Mouse (Mus musculus) heart, embryonic 15.5 days (tissue): ENCODE results near the gene Commd7. TPM values are rescaled to one million over a fixed set of nuclear protein-coding genes. Genes with fewer than 3 reads are reported as not detected.
"Not testable (repeated sequence)": the region's sequence is repeated elsewhere in the genome, so short reads cannot be mapped to it uniquely, and the experiment has no call there.

Experiments
- ATAC-seq: fragments of 200-750 bp; cut with Nextera tagmentation; replicated peaks from 2 replicates; pipeline ENCODE4 v1.8.0; 2017; ENCODE audit warnings: low read depth, moderate TSS enrichment; ENCODE audit not compliant: insufficient number of reproducible peaks, insufficient read depth, low FRiP score
- H3K27ac ChIP-seq: fragments of 300-500 bp; sonication (generic); 2 replicates; pipeline ENCODE4 v1.5.1; 2015; ENCODE audit warnings: mild to moderate bottlenecking, inconsistent platforms
- H3K27me3 ChIP-seq: fragments of 300-500 bp; sonication (generic); 2 replicates; pipeline ENCODE4 v1.6.1; 2015; ENCODE audit warnings: inconsistent platforms
- H3K36me3 ChIP-seq: fragments of 300-500 bp; sonication (generic); 2 replicates; pipeline ENCODE4 v1.6.1; 2015; ENCODE audit warnings: mild to moderate bottlenecking, inconsistent platforms
- H3K4me1 ChIP-seq: fragments of 300-500 bp; sonication (generic); replicated peaks from 2 replicates; pipeline ENCODE4 v1.6.1; 2015; ENCODE audit warnings: inconsistent platforms
- H3K4me2 ChIP-seq: fragments of 300-500 bp; sonication (generic); 2 replicates; pipeline ENCODE4 v1.6.1; 2015; ENCODE audit warnings: inconsistent platforms, mild to moderate bottlenecking, moderate library complexity
- H3K4me3 ChIP-seq: fragments of 300-500 bp; sonication (generic); 2 replicates; pipeline ENCODE4 v1.5.1; 2015; ENCODE audit warnings: mild to moderate bottlenecking, inconsistent platforms
- H3K9ac ChIP-seq: fragments of 300-500 bp; sonication (generic); 2 replicates; pipeline ENCODE4 v1.6.1; 2015; ENCODE audit warnings: mild to moderate bottlenecking, inconsistent platforms
- H3K9me3 ChIP-seq: fragments of 300-500 bp; sonication (generic); replicated peaks from 2 replicates; pipeline ENCODE4 v1.6.1; 2016; ENCODE audit warnings: inconsistent platforms
- WGBS: fragments of 180-500 bp; shearing (Covaris S2); methylation state at CpG from one replicate; pipeline ENCODE4 v1.1.7; 2015; ENCODE audit warnings: mixed read lengths; 5-methylcytosine and 5-hydroxymethylcytosine counted together
- polyA plus RNA-seq: library from polyadenylated mRNA; unstranded; fragments of >200 nt; fragmentation: Nextera tagmentation; extraction: Ambion mirVana; gene quantifications from 2 replicates; pipeline ENCODE4 v1.2.1, GENCODE M21; 2015

The Commd7 gene
- 52.4 and 57.0 TPM in 2 replicates for polyA plus RNA-seq

GRCm38 (mm10) chr2:153631976-153632870 is at the start of gene Commd7:
Gene Commd7 (minus strand): TSS chr2:153632781.
- peak within 1 kb of the TSS; percentile 94 for H3K9ac ChIP-seq
- no peaks in the 10 kb centered on the region for H3K27me3 ChIP-seq
- 3% methylated on average over 53 of the region's 53 CpGs for WGBS
- peak within 1 kb of the TSS; percentile 88 for H3K4me3 ChIP-seq
- peak within 1 kb of the TSS; percentile 93 for H3K27ac ChIP-seq
- no peaks in the 10 kb centered on the region for H3K9me3 ChIP-seq
- peaks cover 13% of the 10 kb centered on the region for H3K4me1 ChIP-seq
- ATAC-seq, result peak; percentile 84
- H3K36me3 ChIP-seq, result peaks cover 17% of the 10 kb centered on the region
- H3K4me2 ChIP-seq, result peak within 1 kb of the TSS; percentile 68

GRCm38 (mm10) chr2:153679959-153680358 is 47.4 kb upstream of the Commd7 start:
- no peak overlapping the region for H3K4me2 ChIP-seq
- no peak overlapping the region for H3K9ac ChIP-seq
- no peaks in the 10 kb centered on the region for H3K27me3 ChIP-seq
- H3K4me3 ChIP-seq, result no peak overlapping the region
- H3K36me3 ChIP-seq, result 0 out of 2 replicates have a peak, but pooled peaks cover 5% of the 10 kb centered on the region
- H3K9me3 ChIP-seq, result no peaks in the 10 kb centered on the region
- WGBS, result 98% methylated on average over 1 of the region's 1 CpGs
- no peak for ATAC-seq
- no peak overlapping the region for H3K27ac ChIP-seq
- H3K4me1 ChIP-seq, result no peaks in the 10 kb centered on the region

GRCm38 (mm10) chr2:153677550-153677949 is 45.0 kb upstream of the Commd7 start:
- H3K9me3 ChIP-seq, result no peaks in the 10 kb centered on the region
- no peak overlapping the region for H3K9ac ChIP-seq
- 81% methylated on average over 7 of the region's 7 CpGs for WGBS
- no peak for ATAC-seq
- H3K4me1 ChIP-seq, result no peaks in the 10 kb centered on the region
- H3K27me3 ChIP-seq, result no peaks in the 10 kb centered on the region
- no peak overlapping the region for H3K27ac ChIP-seq
- no peak overlapping the region for H3K4me2 ChIP-seq
- H3K36me3 ChIP-seq, result peaks cover 5% of the 10 kb centered on the region; the same call in 1 of the 2 replicates
- no peak overlapping the region for H3K4me3 ChIP-seq

- Histone ChIP-seq H3K4me2 (no peak overlapping the region), H3K36me3 (peaks cover 5% of the 10 kb centered on the region; the same call in 1 of the 2 replicates), H3K4me3 (no peak overlapping the region), H3K4me1 (no peaks in the 10 kb centered on the region), H3K9me3 (no peaks in the 10 kb centered on the region), H3K27ac (no peak overlapping the region), H3K9ac (no peak overlapping the region), H3K27me3 (no peaks in the 10 kb centered on the region)
- WGBS, result 90% methylated on average over 6 of the region's 6 CpGs
- ATAC-seq, result no peak
Measured at GRCm38 (mm10) chr2:153676944-153677343, 44.4 kb upstream of the Commd7 start.

GRCm38 (mm10) chr2:153675364-153675763 is 42.8 kb upstream of the Commd7 start:
- ATAC-seq, H3K4me3 ChIP-seq, H3K9me3 ChIP-seq, H3K4me2 ChIP-seq, H3K27me3 ChIP-seq, H3K4me1 ChIP-seq, H3K36me3 ChIP-seq, H3K9ac ChIP-seq, H3K27ac ChIP-seq: not testable (repeated sequence)
- 38% methylated on average over 1 of the region's 1 CpGs for WGBS

GRCm38 (mm10) chr2:153672619-153673018 is 40.0 kb upstream of the Commd7 start:
- H3K4me1 ChIP-seq, result 0 out of 2 replicates have a peak, but pooled peaks cover 5% of the 10 kb centered on the region
- no peak overlapping the region for H3K9ac ChIP-seq
- ATAC-seq, result no peak
- H3K27ac ChIP-seq, result no peak overlapping the region
- H3K9me3 ChIP-seq, result no peaks in the 10 kb centered on the region
- no peak overlapping the region for H3K4me3 ChIP-seq
- H3K4me2 ChIP-seq, result no peak overlapping the region
- WGBS, result 73% methylated on average over 2 of the region's 2 CpGs
- H3K36me3 ChIP-seq, result no peaks in the 10 kb centered on the region; the same call in 1 of the 2 replicates
- H3K27me3 ChIP-seq, result no peaks in the 10 kb centered on the region

DNA sequence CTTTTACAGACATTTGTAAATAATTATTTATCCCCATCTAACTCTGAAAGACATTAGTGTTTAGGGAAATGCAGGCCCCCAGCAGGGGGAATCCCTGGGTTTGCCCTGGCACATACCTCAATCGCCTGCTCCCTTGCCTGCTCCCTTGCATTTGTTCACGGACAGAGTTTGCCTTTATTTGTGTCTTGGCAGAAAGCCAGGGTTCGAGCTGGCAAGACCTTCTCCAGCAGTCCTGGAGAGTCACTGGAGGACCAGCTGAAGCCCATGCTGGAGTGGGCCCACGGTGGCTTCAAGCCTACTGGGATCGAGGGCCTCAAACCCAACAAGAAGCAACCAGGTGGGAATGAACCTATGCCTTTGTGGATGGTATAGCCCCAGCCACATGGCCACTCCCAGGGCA is 37.5 kb upstream of the Commd7 start:
- Histone ChIP-seq H3K9me3 (no peaks in the 10 kb centered on the region), H3K9ac (no peak overlapping the region), H3K4me3 (no peak overlapping the region), H3K36me3 (no peaks in the 10 kb centered on the region; the same call in 1 of the 2 replicates), H3K27me3 (no peaks in the 10 kb centered on the region), H3K4me1 (0 out of 2 replicates have a peak, but pooled peaks cover 5% of the 10 kb centered on the region), H3K4me2 (no peak overlapping the region), H3K27ac (no peak overlapping the region)
- WGBS, result 38% methylated on average over 5 of the region's 5 CpGs
- no peak for ATAC-seq

DNA sequence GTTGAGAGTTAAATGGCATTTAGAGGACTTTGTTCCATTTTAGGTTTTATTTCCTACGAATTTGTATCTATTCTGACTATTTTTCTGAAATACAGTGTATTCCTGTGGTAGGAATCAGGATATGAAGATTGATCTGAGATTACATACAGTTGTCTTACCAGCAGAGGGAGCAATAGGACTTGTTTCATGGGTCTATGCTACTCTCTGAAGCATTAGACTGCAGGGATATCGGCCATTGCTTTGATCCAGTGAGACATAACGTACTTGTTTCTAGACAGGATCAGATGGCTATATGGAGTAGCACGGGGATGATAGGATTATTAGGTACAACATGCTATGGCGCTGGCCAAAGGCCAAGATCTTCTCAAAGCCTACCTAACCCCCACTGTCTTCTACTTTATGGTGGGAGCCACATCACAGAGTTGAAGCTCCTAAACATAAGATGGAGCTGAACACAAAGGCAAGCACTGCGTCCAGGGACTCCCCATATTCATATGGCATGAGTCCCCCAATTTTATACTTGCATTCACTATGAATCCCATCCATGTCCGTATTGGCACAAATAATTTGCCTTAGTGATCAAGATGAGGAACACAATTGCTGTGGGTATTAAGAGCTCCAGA is 36.3 kb upstream of the Commd7 start:
- no peak for ATAC-seq
- no peak overlapping the region for H3K9ac ChIP-seq
- H3K36me3 ChIP-seq, result no peaks in the 10 kb centered on the region; the same call in 1 of the 2 replicates
- WGBS, result 64% methylated on average over 7 of the region's 7 CpGs
- no peak overlapping the region for H3K4me3 ChIP-seq
- H3K4me1 ChIP-seq, result 0 out of 2 replicates have a peak, but pooled peaks cover 5% of the 10 kb centered on the region
- H3K4me2 ChIP-seq, result no peak overlapping the region
- H3K9me3 ChIP-seq, result no peaks in the 10 kb centered on the region
- H3K27ac ChIP-seq, result no peak overlapping the region
- no peaks in the 10 kb centered on the region for H3K27me3 ChIP-seq

GRCm38 (mm10) chr2:153665401-153665800 is 32.8 kb upstream of the Commd7 start:
- 83% methylated on average over 7 of the region's 7 CpGs for WGBS
- H3K4me3 ChIP-seq, result no peak overlapping the region
- no peaks in the 10 kb centered on the region for H3K36me3 ChIP-seq

DNA sequence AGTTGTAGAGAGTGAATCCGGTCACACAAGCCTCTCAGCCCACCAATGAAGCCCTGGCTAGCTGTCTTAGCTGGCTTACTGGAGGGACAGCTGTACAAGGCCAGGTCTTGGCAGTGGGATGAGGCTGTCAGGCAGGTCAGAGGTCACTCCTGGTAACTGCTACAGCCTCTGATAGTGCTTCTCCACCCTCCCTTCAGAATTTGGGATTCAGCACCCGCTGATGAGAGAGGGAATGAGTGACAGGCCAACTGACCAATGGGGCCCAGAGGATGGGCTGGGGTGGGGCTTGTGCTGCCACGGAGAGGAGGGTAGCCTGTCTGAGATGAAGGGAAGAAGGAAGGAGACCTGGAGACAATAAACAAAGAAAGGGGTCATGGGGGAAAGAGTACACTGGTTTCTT is 28.0 kb upstream of the Commd7 start:
- WGBS, result 38% methylated on average over 3 of the region's 3 CpGs
- H3K4me3 ChIP-seq, result no peak overlapping the region

More at GRCm38 (mm10) chr2:153665401-153665800, 32.8 kb upstream of the Commd7 start:
- Histone ChIP-seq H3K4me1 (0 out of 2 replicates have a peak, but pooled peaks cover 5% of the 10 kb centered on the region), H3K4me2 (no peak overlapping the region), H3K9ac (no peak overlapping the region), H3K27me3 (no peaks in the 10 kb centered on the region), H3K27ac (no peak overlapping the region), H3K9me3 (no peaks in the 10 kb centered on the region)
- no peak for ATAC-seq

GRCm38 (mm10) chr2:153657659-153658058 is 25.1 kb upstream of the Commd7 start:
- H3K4me2 ChIP-seq, H3K36me3 ChIP-seq, H3K27ac ChIP-seq, H3K4me3 ChIP-seq, H3K9me3 ChIP-seq, H3K4me1 ChIP-seq, ATAC-seq, H3K27me3 ChIP-seq, H3K9ac ChIP-seq: not testable (repeated sequence)
- WGBS, result 82% methylated on average over 8 of the region's 8 CpGs

More for the DNA sequence above, 28.0 kb upstream of the Commd7 start:
- no peaks in the 10 kb centered on the region; the same call in 1 of the 2 replicates for H3K4me1 ChIP-seq
- no peak overlapping the region for H3K27ac ChIP-seq
- no peak overlapping the region for H3K4me2 ChIP-seq
- no peaks in the 10 kb centered on the region for H3K9me3 ChIP-seq
- no peak for ATAC-seq
- no peaks in the 10 kb centered on the region for H3K27me3 ChIP-seq
- H3K36me3 ChIP-seq, result no peaks in the 10 kb centered on the region; the same call in 1 of the 2 replicates
- no peak overlapping the region for H3K9ac ChIP-seq
